Mouse (Mus musculus): ENCODE results near the gene Csrnp3. TPM values are rescaled to one million over a fixed set of nuclear protein-coding genes. Genes with fewer than 3 reads are reported as not detected.

The Csrnp3 gene
- total and polyA plus RNA-seq, 3 experiments, result not detected

- DNase-seq (ENCODE audit: low read depth, low spot score), result no peak
- H3K4me3 ChIP-seq (ENCODE audit: control insufficient read depth in 1 of 2, insufficient read depth in 1 of 2, low read depth in 2 of 2, low read length in 2 of 2), result no peak overlapping the region
- TF ChIP-seq ZC3H11A (IDR thresholded peaks at IDR 0.05; ENCODE audit: low read depth, low read length) (no peak), SIN3A (IDR thresholded peaks at IDR 0.05; ENCODE audit: low read length) (no peak), MXI1 (IDR thresholded peaks at IDR 0.05; ENCODE audit: low read depth, low read length) (no peak), TBP (IDR thresholded peaks at IDR 0.05; ENCODE audit: low read depth, low read length) (no peak), NELFE (IDR thresholded peaks at IDR 0.05; ENCODE audit: low read depth, low read length) (no peak), MYB (IDR thresholded peaks at IDR 0.05; ENCODE audit: low read depth, low read length) (no peak), POLR2A (IDR thresholded peaks at IDR 0.05; ENCODE audit: control insufficient read depth in 1 of 2, insufficient read depth in 1 of 2, low read depth in 1 of 2, low read length in 2 of 2, poor library complexity in 1 of 2) (no peak)
These were observed 86.3 kb downstream of the Csrnp3 start for GRCm38 (mm10) chr2:65931841-65932311.

GRCm38 (mm10) chr2:65934099-65934498 is 88.5 kb downstream of the Csrnp3 start:
- TF ChIP-seq CHD1 (IDR thresholded peaks at IDR 0.05; ENCODE audit: low read depth, low read length) (no peak), GABPA (IDR thresholded peaks at IDR 0.05; ENCODE audit: low read depth, low read length) (no peak), UBTF (IDR thresholded peaks at IDR 0.05; ENCODE audit: borderline replicate concordance, insufficient read depth, low read depth, low read length) (no peak), BHLHE40 (IDR thresholded peaks at IDR 0.05; ENCODE audit: borderline replicate concordance, low read depth, low read length) (no peak), TBP (IDR thresholded peaks at IDR 0.05; ENCODE audit: low read depth, low read length) (no peak), E2F4 (IDR thresholded peaks at IDR 0.05; ENCODE audit: borderline replicate concordance, low read depth, low read length) (no peak), MAFK (IDR thresholded peaks at IDR 0.05; ENCODE audit: borderline replicate concordance, low read depth, low read length) (no peak), MAZ (IDR thresholded peaks at IDR 0.05; ENCODE audit: low read depth, low read length) (no peak), ZMIZ1 (IDR thresholded peaks at IDR 0.05; ENCODE audit: low read depth, low read length) (no peak), TAL1 (IDR thresholded peaks at IDR 0.05; ENCODE audit: low read length) (no peak), JUND (IDR thresholded peaks at IDR 0.05; ENCODE audit: low read depth, low read length) (no peak), MYC (IDR thresholded peaks at IDR 0.05; ENCODE audit: low read depth, low read length) (no peak), SIN3A (IDR thresholded peaks at IDR 0.05; ENCODE audit: low read length) (no peak), GATA1 (IDR thresholded peaks at IDR 0.05; ENCODE audit: low read depth, low read length) (no peak), ZNF384 (IDR thresholded peaks at IDR 0.05; ENCODE audit: low read depth, low read length) (no peak), NELFE (IDR thresholded peaks at IDR 0.05; ENCODE audit: low read depth, low read length) (no peak), EP300 (IDR thresholded peaks at IDR 0.05; ENCODE audit: low read depth in 1 of 2, low read length in 2 of 2) (no peak)
- Histone ChIP-seq H3K4me1 (ENCODE audit: control insufficient read depth in 1 of 2, insufficient read depth in 2 of 2, low read length in 2 of 2) (no peaks in the 10 kb centered on the region), H3K9ac (ENCODE audit: control insufficient read depth, low read depth, low read length, poor library complexity, severe bottlenecking) (no peak overlapping the region), H3K4me3 (ENCODE audit: control insufficient read depth in 1 of 2, insufficient read depth in 1 of 2, low read depth in 2 of 2, low read length in 2 of 2) (no peak overlapping the region), H3K27ac (ENCODE audit: control insufficient read depth, low read depth, low read length) (no peak overlapping the region), H3K79me2 (ENCODE audit: control insufficient read depth, insufficient read depth, low read length, poor library complexity) (no peaks in the 10 kb centered on the region), H3K9me3 (replicated peaks; ENCODE audit: insufficient read depth, low read length) (no peaks in the 10 kb centered on the region), H3K27me3 (ENCODE audit: control insufficient read depth in 1 of 2, insufficient read depth in 2 of 2, low read length in 2 of 2) (no peaks in the 10 kb centered on the region), H3K36me3 (ENCODE audit: control insufficient read depth in 1 of 2, insufficient read depth in 2 of 2, low read length in 2 of 2) (no peaks in the 10 kb centered on the region)
- DNase-seq (ENCODE audit: low read depth, low spot score), result no peak

More at GRCm38 (mm10) chr2:65931841-65932311, 86.3 kb downstream of the Csrnp3 start:
- H3K9ac ChIP-seq (ENCODE audit: control insufficient read depth, low read depth, low read length, poor library complexity, severe bottlenecking), result no peak overlapping the region
- H3K36me3 ChIP-seq (ENCODE audit: control insufficient read depth in 1 of 2, insufficient read depth in 2 of 2, low read length in 2 of 2), result no peaks in the 10 kb centered on the region
- H3K27me3 ChIP-seq (ENCODE audit: control insufficient read depth in 1 of 2, insufficient read depth in 2 of 2, low read length in 2 of 2), result no peaks in the 10 kb centered on the region
- H3K27ac ChIP-seq (ENCODE audit: control insufficient read depth, low read depth, low read length), result no peak overlapping the region
- H3K4me1 ChIP-seq (ENCODE audit: control insufficient read depth in 1 of 2, insufficient read depth in 2 of 2, low read length in 2 of 2), result no peaks in the 10 kb centered on the region
- no peaks in the 10 kb centered on the region for H3K79me2 ChIP-seq (ENCODE audit: control insufficient read depth, insufficient read depth, low read length, poor library complexity)
- no peaks in the 10 kb centered on the region for H3K9me3 ChIP-seq (replicated peaks; ENCODE audit: insufficient read depth, low read length)
